Mouse (Mus musculus): ENCODE measurements around the gene Hnrnph2.

Gene Hnrnph2

GRCm38 (mm10) chrX:134600659-134601379, at the start of gene Hnrnph2, which contains the start of gene Gla:
Gene Hnrnph2 (plus strand): TSS chrX:134601179.
Gene Gla (minus strand): TSS chrX:134601125.
- peak; percentile 97 for DNase-seq

GRCm38 (mm10) chrX:134553326-134553725, 47.7 kb upstream of the Hnrnph2 start:
- DNase-seq = no peak

- DNase-seq = no peak
These were observed 46.6 kb upstream of the Hnrnph2 start for GRCm38 (mm10) chrX:134554425-134554824.

- no peak for DNase-seq
These were observed 36.7 kb upstream of the Hnrnph2 start for GRCm38 (mm10) chrX:134564326-134564725.

- no peak for DNase-seq
These were observed 34.3 kb upstream of the Hnrnph2 start for GRCm38 (mm10) chrX:134566536-134567222.

GRCm38 (mm10) chrX:134577896-134578295, 23.1 kb upstream of the Hnrnph2 start:
- no peak for DNase-seq

GRCm38 (mm10) chrX:134580528-134581305, 20.3 kb upstream of the Hnrnph2 start:
- no peak for DNase-seq

GRCm38 (mm10) chrX:134582270-134582669, 18.7 kb upstream of the Hnrnph2 start:
- no peak for DNase-seq

- DNase-seq = no peak
These were observed 17.9 kb upstream of the Hnrnph2 start, which contains the start of gene Btk for GRCm38 (mm10) chrX:134582888-134583669. Gene Btk (minus strand): TSS chrX:134583570.

- peak; percentile 93 for DNase-seq
These were observed 15.6 kb upstream of the Hnrnph2 start, which contains the start of gene Rpl36a for GRCm38 (mm10) chrX:134585103-134586002. Gene Rpl36a (plus strand): TSS chrX:134585654.

- no peak for DNase-seq
These were observed 14.5 kb upstream of the Hnrnph2 start for GRCm38 (mm10) chrX:134586447-134586846.

- no peak for DNase-seq
These were observed 12.7 kb upstream of the Hnrnph2 start for GRCm38 (mm10) chrX:134588261-134588660.

- DNase-seq = no peak
These were observed 12.0 kb upstream of the Hnrnph2 start for GRCm38 (mm10) chrX:134588997-134589396.

GRCm38 (mm10) chrX:134589836-134590235, 11.1 kb upstream of the Hnrnph2 start:
- no peak for DNase-seq

GRCm38 (mm10) chrX:134599922-134600565, 935 bp upstream of the Hnrnph2 start:
- DNase-seq = no peak

GRCm38 (mm10) chrX:134601380-134602120, 571 bp downstream of the Hnrnph2 start:
- DNase-seq = no peak

- peak; percentile 36 for DNase-seq
These were observed 8.5 kb downstream of the Hnrnph2 start for GRCm38 (mm10) chrX:134609472-134609871.

- DNase-seq = no peak
These were observed 10.0 kb downstream of the Hnrnph2 start for GRCm38 (mm10) chrX:134610984-134611383.

GRCm38 (mm10) chrX:134612285-134612959, 11.4 kb downstream of the Hnrnph2 start:
- DNase-seq = peak; percentile 34

Data from kidney, adult 9 months (tissue).